Mouse (Mus musculus): Measurements from ENCODE around the gene Cyp2t4. TPM values are rescaled to one million over a fixed set of nuclear protein-coding genes. Genes with fewer than 3 reads are reported as not detected.
A peak's percentile ranks its signal among the peaks of the same experiment; 100 is the strongest.

The Cyp2t4 gene
- total RNA-seq, 2 experiments from 2014 or later, result not detected

DNA sequence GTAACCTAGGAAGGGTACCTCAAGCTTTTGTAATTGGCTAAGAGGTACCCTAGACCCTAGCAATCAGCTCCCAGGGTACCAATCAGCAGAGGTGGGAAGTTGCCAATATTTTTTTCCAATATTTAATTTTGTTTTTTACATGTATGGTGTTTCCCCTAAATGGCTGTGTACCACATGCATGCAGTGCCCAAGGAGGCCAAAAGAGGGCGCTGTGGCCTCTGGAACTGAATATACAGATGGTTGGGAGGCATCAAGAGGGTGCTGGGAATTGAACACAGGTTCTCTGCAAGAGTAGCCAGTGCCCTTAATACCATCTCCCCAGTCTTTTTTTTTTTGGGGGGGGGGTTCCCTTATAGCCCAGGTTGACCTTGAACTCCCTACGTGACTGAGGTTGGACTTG lies 22.1 kb upstream of the Cyp2t4 start:
- Histone ChIP-seq H3K27ac (no peak overlapping the region), H3K4me3 (no peak overlapping the region)
- peak; percentile 49 for TF ChIP-seq CTCF (conservative IDR thresholded peaks at IDR 0.05)
- no peak for DNase-seq (ENCODE audit: low spot score in 2 of 2)

- H3K27ac ChIP-seq, result no peak overlapping the region
- peak; percentile 73 for TF ChIP-seq CTCF (conservative IDR thresholded peaks at IDR 0.05)
- peak; percentile 46 to 69 for DNase-seq (ENCODE audit: low spot score in 2 of 2)
- no peak overlapping the region for H3K4me3 ChIP-seq
Measured at GRCm38 (mm10) chr7:27132588-27132987, 20.9 kb upstream of the Cyp2t4 start.

DNA sequence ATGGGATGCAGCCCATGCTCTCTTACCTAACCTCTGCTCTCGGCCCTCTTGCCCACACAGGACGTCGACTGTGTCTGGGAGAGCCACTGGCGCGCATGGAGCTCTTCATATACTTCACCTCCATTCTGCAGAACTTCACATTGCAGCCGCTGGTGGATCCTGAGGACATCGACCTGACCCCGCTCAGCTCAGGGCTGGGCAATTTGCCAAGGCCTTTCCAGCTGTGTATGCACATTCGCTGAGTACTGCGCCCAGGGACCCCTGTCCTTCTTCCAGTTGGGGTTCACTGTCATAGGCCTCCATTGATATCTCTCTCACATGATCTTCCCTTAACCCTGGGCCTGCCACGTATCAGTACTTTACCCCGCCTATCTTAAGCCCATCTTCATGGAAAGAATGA lies 20.4 kb upstream of the Cyp2t4 start:
- no peak for TF ChIP-seq CTCF (conservative IDR thresholded peaks at IDR 0.05)
- H3K27ac ChIP-seq, result no peak overlapping the region
- no peak for DNase-seq (ENCODE audit: low spot score in 2 of 2)
- no peak overlapping the region for H3K4me3 ChIP-seq

- no peak overlapping the region for H3K4me3 ChIP-seq
- H3K27ac ChIP-seq, result no peak overlapping the region
- no peak for TF ChIP-seq CTCF (conservative IDR thresholded peaks at IDR 0.05)
- no peak for DNase-seq (ENCODE audit: low spot score in 2 of 2)
Measured at GRCm38 (mm10) chr7:27133757-27134156, 19.8 kb upstream of the Cyp2t4 start.

DNA sequence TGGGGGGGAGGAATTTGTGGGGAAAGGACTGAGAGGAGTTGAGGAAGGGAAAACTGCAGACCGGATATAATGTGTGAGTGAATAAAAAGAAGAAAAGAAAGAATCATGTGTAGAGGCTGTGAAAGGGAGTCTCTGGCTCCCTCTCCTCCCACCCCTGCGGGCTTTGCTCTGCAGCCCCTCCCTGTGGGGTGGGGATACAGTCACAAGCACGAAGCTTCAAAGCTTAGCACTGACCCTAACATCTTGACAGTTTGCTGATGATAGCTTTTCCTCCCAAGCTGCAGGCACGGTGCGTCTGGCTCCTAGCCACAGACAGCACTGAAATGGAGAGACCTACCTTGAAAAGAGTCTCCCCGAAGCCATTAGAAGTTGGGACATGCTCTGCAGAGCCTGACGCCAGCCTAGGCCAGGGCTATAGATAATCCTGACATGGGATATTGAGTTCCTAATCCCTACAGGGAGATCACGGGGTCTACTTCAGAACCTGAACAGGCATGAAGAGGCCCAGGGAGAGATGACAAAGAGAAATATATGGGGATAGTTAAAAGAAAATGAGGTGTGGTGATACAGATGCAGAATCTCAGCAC lies 17.0 kb upstream of the Cyp2t4 start:
- no peak for TF ChIP-seq CTCF (conservative IDR thresholded peaks at IDR 0.05)
- H3K4me3 ChIP-seq, result no peak overlapping the region
- H3K27ac ChIP-seq, result no peak overlapping the region
- no peak for DNase-seq (ENCODE audit: low spot score in 2 of 2)

DNA sequence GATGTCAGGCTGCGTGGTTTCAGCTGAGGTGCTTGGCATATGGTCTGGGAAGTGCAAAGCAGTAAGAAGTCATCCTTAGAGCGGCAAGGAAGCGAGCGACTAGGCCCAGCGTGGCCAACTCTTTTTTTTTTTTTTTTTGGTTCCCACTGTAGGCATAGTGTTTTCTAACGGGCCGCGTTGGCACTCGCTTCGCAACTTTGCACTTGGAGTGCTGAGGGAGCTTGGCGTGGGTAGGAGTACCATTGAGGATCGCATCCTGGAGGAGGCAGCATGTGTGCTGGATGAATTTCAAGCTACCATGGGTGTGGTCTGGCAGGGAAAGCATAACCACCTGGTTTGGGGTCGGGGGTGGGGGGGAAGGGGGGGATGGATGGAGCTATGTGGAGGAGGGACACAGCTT lies 2.5 kb downstream of the Cyp2t4 start:
- H3K4me3 ChIP-seq, result no peak overlapping the region
- TF ChIP-seq CTCF (conservative IDR thresholded peaks at IDR 0.05), result no peak
- peak; percentile 52 to 70 for DNase-seq (ENCODE audit: low spot score in 2 of 2)
- peak overlapping the region; percentile 46; the same call in 1 of the 2 replicates for H3K27ac ChIP-seq

DNA sequence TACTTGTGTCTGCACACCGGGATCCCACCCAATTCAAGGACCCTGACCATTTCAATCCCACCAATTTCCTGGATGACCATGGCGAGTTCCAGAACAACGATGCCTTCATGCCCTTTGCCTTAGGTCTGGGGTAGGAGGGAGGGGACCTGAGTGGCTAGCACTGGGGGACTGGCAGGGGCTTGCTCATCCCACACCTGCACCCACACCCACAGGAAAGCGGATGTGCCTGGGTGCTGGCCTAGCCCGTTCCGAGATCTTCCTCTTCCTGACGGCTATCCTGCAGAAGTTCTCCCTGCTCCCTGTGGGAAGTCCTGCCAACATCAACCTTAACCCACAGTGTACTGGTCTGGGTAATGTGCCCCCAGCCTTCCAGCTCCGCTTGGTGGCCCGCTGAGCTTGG lies 4.7 kb downstream of the Cyp2t4 start:
- no peak overlapping the region for H3K27ac ChIP-seq
- no peak overlapping the region for H3K4me3 ChIP-seq
- TF ChIP-seq CTCF (conservative IDR thresholded peaks at IDR 0.05), result no peak
- DNase-seq (ENCODE audit: low spot score in 2 of 2), result no peak

- DNase-seq (ENCODE audit: low spot score in 2 of 2), result no peak
- no peak for TF ChIP-seq CTCF (conservative IDR thresholded peaks at IDR 0.05)
- H3K4me3 ChIP-seq, result no peak overlapping the region
Measured at GRCm38 (mm10) chr7:27159256-27159655, 5.7 kb downstream of the Cyp2t4 start.

GRCm38 (mm10) chr7:27159882-27160281 lies 6.4 kb downstream of the Cyp2t4 start:
- TF ChIP-seq CTCF (conservative IDR thresholded peaks at IDR 0.05), result peak; percentile 99
- peak overlapping the region; percentile 15; the same call in 1 of the 2 replicates for H3K4me3 ChIP-seq
- peak; percentile 91 to 92 for DNase-seq (ENCODE audit: low spot score in 2 of 2)
- peak overlapping the region; percentile 74 for H3K27ac ChIP-seq

More at GRCm38 (mm10) chr7:27159256-27159655, 5.7 kb downstream of the Cyp2t4 start:
- H3K27ac ChIP-seq, result peak overlapping the region; percentile 74; the same call in 1 of the 2 replicates

- no peak for TF ChIP-seq CTCF (conservative IDR thresholded peaks at IDR 0.05)
- H3K4me3 ChIP-seq, result no peak overlapping the region
- H3K27ac ChIP-seq, result peak overlapping the region; percentile 9; the same call in 1 of the 2 replicates
- no peak for DNase-seq (ENCODE audit: low spot score in 2 of 2)
Measured at GRCm38 (mm10) chr7:27160921-27161320, 7.4 kb downstream of the Cyp2t4 start.

GRCm38 (mm10) chr7:27161744-27162143 lies 8.2 kb downstream of the Cyp2t4 start:
- no peak for DNase-seq (ENCODE audit: low spot score in 2 of 2)
- no peak for TF ChIP-seq CTCF (conservative IDR thresholded peaks at IDR 0.05)
- H3K4me3 ChIP-seq, result no peak overlapping the region

DNA sequence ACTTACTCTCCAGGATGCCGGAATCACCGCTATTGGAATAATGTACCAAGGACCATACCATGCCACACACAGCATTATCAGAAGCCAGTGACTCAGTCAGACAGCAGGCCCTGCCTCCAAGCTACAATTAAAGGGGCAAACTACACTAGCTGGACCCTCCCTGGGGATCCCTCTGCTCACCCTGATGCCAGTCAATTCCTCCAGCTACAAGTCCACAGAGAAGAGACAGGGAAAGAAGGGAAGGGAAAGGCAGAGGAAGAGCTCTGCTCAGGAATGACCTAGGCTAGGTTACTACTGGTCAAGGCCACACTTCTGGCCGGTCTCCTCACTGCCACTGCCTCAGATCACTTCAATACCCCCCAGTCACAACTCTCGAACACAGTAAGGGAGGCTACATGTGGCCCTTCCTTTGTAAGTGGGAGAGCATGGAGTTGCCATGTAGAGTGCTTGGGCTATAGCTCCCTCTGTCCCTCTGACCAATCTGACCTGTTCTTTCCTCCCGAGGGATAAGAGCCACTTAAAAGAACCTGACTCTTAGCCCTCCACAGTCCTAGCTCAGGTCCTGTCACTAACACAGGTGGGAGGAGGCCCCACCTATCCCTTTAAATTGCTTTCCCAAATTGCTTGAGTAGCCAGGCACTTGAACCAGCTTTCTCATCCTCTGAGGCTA lies 9.4 kb downstream of the Cyp2t4 start:
- no peak for TF ChIP-seq CTCF (conservative IDR thresholded peaks at IDR 0.05)
- H3K4me3 ChIP-seq, result peak overlapping the region; percentile 91

More at GRCm38 (mm10) chr7:27161744-27162143, 8.2 kb downstream of the Cyp2t4 start:
- peak overlapping the region; percentile 9; the same call in 1 of the 2 replicates for H3K27ac ChIP-seq

GRCm38 (mm10) chr7:27163450-27163805 lies 9.9 kb downstream of the Cyp2t4 start:
- DNase-seq (ENCODE audit: low spot score in 2 of 2), result no peak

More for the DNA sequence above, 9.4 kb downstream of the Cyp2t4 start:
- H3K27ac ChIP-seq, result peak overlapping the region; percentile 99
- DNase-seq (ENCODE audit: low spot score in 2 of 2), result no peak

More at GRCm38 (mm10) chr7:27163450-27163805, 9.9 kb downstream of the Cyp2t4 start:
- H3K27ac ChIP-seq, result peak overlapping the region; percentile 99
- TF ChIP-seq CTCF (conservative IDR thresholded peaks at IDR 0.05), result no peak
- H3K4me3 ChIP-seq, result peak overlapping the region; percentile 91
